Mouse (Mus musculus) limb, embryonic 12.5 days (tissue): Measurements from ENCODE around the gene Xpo5. TPM values are rescaled to one million over a fixed set of nuclear protein-coding genes. Genes with fewer than 3 reads are reported as not detected.
A peak's percentile ranks its signal among the peaks of the same experiment; 100 is the strongest.

Experiments
- ATAC-seq: fragments of 200-750 bp; cut with Nextera tagmentation; 2 replicates; pipeline ENCODE4 v1.8.0; 2017; ENCODE audit warnings: low read depth, moderate TSS enrichment; ENCODE audit not compliant: insufficient number of reproducible peaks, insufficient read depth, low FRiP score, low TSS enrichment
- H3K27ac ChIP-seq: fragments of 300-500 bp; sonication (generic); 2 replicates; pipeline ENCODE4 v1.5.1; 2016; ENCODE audit warnings: mild to moderate bottlenecking, moderate library complexity
- H3K27me3 ChIP-seq: fragments of 300-500 bp; sonication (generic); 2 replicates; pipeline ENCODE4 v1.6.1; 2016; ENCODE audit warnings: mild to moderate bottlenecking, moderate library complexity
- H3K36me3 ChIP-seq: fragments of 300-500 bp; sonication (generic); 2 replicates; pipeline ENCODE4 v1.6.1; 2016; ENCODE audit warnings: mild to moderate bottlenecking, moderate library complexity
- H3K4me1 ChIP-seq: fragments of 300-500 bp; sonication (generic); replicated peaks from 2 replicates; pipeline ENCODE4 v1.6.1; 2016
- H3K4me2 ChIP-seq: fragments of 300-500 bp; sonication (generic); 2 replicates; pipeline ENCODE4 v1.6.1; 2016; ENCODE audit warnings: mild to moderate bottlenecking, moderate library complexity
- H3K4me3 ChIP-seq: fragments of 300-500 bp; sonication (generic); replicated peaks from 2 replicates; pipeline ENCODE4 v1.5.1; 2016; ENCODE audit warnings: mild to moderate bottlenecking
- H3K9ac ChIP-seq: fragments of 300-500 bp; sonication (generic); replicated peaks from 2 replicates; pipeline ENCODE4 v1.6.1; 2016; ENCODE audit warnings: mild to moderate bottlenecking, moderate library complexity
- H3K9me3 ChIP-seq: fragments of 300-500 bp; sonication (generic); 2 replicates; pipeline ENCODE4 v1.6.1; 2016; ENCODE audit warnings: mild to moderate bottlenecking, moderate library complexity
- WGBS: fragments of 180-500 bp; shearing (Covaris S2); methylation state at CpG from one replicate; pipeline ENCODE4 v1.1.7; 2016; 5-methylcytosine and 5-hydroxymethylcytosine counted together
- polyA plus RNA-seq: library from polyadenylated mRNA; unstranded; fragments of >200 nt; fragmentation: Nextera tagmentation; extraction: Ambion mirVana; gene quantifications from 2 replicates; pipeline ENCODE4 v1.2.1, GENCODE M21; 2016

The Xpo5 gene
- polyA plus RNA-seq, 1 experiment from 2014 or later, result 63.1 TPM

DNA sequence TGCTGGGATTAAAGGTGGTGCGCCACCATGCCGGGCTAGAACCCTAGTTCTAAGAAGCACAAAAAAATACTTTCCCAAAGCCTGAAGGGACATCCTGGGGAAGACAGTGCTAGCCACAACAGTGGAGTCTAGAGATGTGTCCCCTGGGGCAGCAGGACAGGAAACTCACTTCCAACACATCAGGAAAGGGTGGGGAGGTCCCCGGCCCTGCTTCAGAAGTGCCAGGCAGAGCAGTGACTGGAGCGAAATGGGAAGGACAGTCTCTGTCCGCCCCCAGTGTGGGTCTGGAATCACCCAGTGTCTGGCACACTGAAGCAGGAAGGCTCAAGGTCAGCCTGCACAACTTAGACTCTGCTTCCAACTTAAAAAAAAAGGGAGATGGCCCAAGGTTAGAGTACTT, 70.1 kb downstream of the Xpo5 start:
- no peak overlapping the region for H3K4me2 ChIP-seq
- peaks cover 76% of the 10 kb centered on the region for H3K36me3 ChIP-seq
- WGBS, result 89% methylated on average over 5 of the region's 5 CpGs

DNA sequence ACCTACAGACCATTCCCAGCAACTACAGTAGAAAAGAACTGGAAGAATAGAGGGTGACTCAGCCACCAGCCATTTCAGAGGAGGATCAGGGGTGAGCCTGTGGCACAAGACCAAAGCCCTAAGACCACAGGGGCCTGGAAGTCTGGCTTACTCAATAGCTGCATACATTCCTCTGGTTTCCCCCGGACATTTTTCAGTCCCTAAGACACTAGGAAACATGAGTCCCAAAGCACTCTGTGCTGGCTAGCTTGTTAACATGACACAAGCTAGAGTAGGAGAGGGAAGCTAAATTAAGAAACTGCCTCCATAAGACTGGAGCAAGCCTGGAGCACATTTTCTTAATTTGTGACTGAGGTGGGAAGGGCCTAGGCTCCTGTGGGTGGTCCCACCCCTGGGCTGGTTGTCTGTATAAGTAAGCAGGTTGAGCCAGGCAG, 71.2 kb downstream of the Xpo5 start:
- 61% methylated on average over 1 of the region's 1 CpGs for WGBS
- peaks cover 85% of the 10 kb centered on the region for H3K36me3 ChIP-seq
- no peaks in the 10 kb centered on the region for H3K27me3 ChIP-seq
- no peak for ATAC-seq
- no peak overlapping the region for H3K4me3 ChIP-seq
- no peak overlapping the region for H3K9ac ChIP-seq
- peak overlapping the region; percentile 24; the same call in 1 of the 2 replicates for H3K27ac ChIP-seq
- H3K9me3 ChIP-seq, result no peaks in the 10 kb centered on the region
- peaks cover 28% of the 10 kb centered on the region for H3K4me1 ChIP-seq
- no peak overlapping the region for H3K4me2 ChIP-seq

More for the DNA sequence above, 70.1 kb downstream of the Xpo5 start:
- Histone ChIP-seq H3K4me3 (no peak overlapping the region), H3K27me3 (no peaks in the 10 kb centered on the region), H3K9ac (no peak overlapping the region), H3K4me1 (peaks cover 17% of the 10 kb centered on the region), H3K9me3 (no peaks in the 10 kb centered on the region), H3K27ac (no peak overlapping the region)
- no peak for ATAC-seq

DNA sequence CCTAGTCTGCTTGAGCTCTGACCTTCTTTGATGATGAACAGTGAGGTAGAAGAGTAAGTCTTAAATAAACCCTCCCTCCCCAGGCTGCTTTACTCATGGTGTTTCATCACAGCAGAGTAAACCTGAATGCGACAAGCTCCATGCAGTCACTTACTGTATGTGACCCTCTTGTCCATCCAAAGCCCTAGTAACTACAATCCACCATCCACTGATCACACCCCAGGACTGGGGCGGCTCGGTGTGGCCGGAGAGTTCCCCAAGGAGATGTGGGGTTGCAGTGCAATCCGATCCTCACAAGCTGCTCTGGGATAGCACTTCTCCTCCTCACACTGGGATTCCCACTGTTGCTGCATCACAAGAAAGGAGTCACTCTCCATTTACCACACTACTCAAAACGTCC, 71.9 kb downstream of the Xpo5 start:
- peaks cover 85% of the 10 kb centered on the region for H3K36me3 ChIP-seq
- 55% methylated on average over 6 of the region's 6 CpGs for WGBS
- no peak overlapping the region for H3K4me3 ChIP-seq

DNA sequence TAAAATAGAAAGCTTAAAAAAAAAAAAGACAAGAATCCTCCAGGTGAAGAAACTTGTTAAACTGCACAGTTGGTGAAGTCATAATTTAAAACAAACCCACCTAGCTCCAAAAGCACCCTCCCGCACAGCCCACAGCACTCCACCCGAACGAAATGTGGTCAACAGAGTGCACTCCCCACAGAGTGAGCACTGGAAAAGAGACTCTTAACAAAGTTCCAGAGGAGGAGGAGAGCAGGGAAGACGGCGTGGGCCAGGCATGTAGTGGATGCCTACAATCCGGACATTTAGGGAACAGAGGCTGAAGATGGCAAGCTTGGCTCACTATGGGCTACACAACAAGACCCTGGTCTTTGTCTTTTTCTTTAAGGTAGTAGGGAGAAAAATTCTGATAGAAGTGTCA, 72.5 kb downstream of the Xpo5 start:
- H3K4me2 ChIP-seq, result no peak overlapping the region
- H3K9ac ChIP-seq, result no peak overlapping the region
- WGBS, result 85% methylated on average over 6 of the region's 6 CpGs

More for the DNA sequence above, 71.9 kb downstream of the Xpo5 start:
- Histone ChIP-seq H3K9me3 (no peaks in the 10 kb centered on the region), H3K27ac (0 out of 2 replicates have a peak overlapping the region, but pooled peaks have one; percentile 24), H3K4me2 (no peak overlapping the region), H3K27me3 (no peaks in the 10 kb centered on the region), H3K9ac (no peak overlapping the region), H3K4me1 (peaks cover 28% of the 10 kb centered on the region)
- no peak for ATAC-seq

DNA sequence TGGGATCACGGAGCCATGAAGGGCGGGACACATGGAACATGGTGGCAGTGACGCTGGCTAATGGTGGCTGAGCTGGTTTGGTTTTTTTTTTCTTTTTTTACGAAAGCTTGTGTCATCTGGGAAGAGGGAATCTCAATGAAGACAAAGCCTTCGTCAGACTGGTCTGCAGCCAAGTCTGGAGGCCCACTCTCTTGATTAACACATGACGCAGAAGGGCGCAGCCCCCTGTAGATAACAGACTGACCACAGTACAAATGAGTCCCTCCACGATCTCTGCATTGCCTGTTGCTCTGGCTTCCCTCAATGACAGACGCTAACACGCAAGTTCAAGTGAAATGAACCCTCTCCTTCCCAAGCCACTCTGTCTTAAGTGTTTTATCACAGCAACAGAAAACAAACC, 72.9 kb downstream of the Xpo5 start:
- Histone ChIP-seq H3K36me3 (peaks cover 84% of the 10 kb centered on the region), H3K27ac (no peak overlapping the region), H3K4me2 (no peak overlapping the region), H3K4me1 (peaks cover 28% of the 10 kb centered on the region), H3K4me3 (no peak overlapping the region), H3K9ac (no peak overlapping the region), H3K27me3 (no peaks in the 10 kb centered on the region), H3K9me3 (no peaks in the 10 kb centered on the region)
- ATAC-seq, result no peak
- WGBS, result 94% methylated on average over 10 of the region's 10 CpGs

More for the DNA sequence above, 72.5 kb downstream of the Xpo5 start:
- no peak overlapping the region for H3K27ac ChIP-seq
- H3K27me3 ChIP-seq, result no peaks in the 10 kb centered on the region
- H3K9me3 ChIP-seq, result no peaks in the 10 kb centered on the region
- H3K4me1 ChIP-seq, result peaks cover 28% of the 10 kb centered on the region
- peaks cover 84% of the 10 kb centered on the region for H3K36me3 ChIP-seq
- no peak for ATAC-seq
- no peak overlapping the region for H3K4me3 ChIP-seq

DNA sequence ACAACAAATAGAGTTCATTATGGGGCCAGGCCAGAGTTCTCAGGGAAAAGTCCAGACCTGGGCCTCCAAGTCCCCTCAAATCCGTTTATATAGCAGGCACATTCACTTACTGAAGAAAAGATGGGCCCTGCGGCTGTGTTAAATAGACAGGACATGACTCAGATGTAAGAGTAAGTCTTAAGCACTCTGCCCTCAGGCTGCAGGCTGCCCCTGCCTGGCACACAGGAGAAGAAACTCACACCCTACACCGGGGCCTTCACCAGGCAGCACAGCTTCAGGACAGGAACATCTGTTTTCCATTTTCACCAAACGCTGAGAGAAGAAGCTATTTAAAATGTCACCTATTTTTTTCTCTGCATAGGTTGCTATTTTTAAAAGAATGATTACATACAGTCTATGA, 75.0 kb downstream of the Xpo5 start:
- H3K9me3 ChIP-seq, result no peaks in the 10 kb centered on the region
- H3K4me3 ChIP-seq, result no peak overlapping the region
- no peak for ATAC-seq
- 12% methylated on average over 4 of the region's 4 CpGs for WGBS
- H3K9ac ChIP-seq, result peak overlapping the region; percentile 34; the same call in 1 of the 2 replicates
- peak overlapping the region; percentile 3; the same call in 1 of the 2 replicates for H3K4me2 ChIP-seq
- H3K27me3 ChIP-seq, result no peaks in the 10 kb centered on the region
- peak overlapping the region; percentile 41; the same call in 1 of the 2 replicates for H3K27ac ChIP-seq
- peaks cover 71% of the 10 kb centered on the region for H3K36me3 ChIP-seq
- H3K4me1 ChIP-seq, result peaks cover 43% of the 10 kb centered on the region

DNA sequence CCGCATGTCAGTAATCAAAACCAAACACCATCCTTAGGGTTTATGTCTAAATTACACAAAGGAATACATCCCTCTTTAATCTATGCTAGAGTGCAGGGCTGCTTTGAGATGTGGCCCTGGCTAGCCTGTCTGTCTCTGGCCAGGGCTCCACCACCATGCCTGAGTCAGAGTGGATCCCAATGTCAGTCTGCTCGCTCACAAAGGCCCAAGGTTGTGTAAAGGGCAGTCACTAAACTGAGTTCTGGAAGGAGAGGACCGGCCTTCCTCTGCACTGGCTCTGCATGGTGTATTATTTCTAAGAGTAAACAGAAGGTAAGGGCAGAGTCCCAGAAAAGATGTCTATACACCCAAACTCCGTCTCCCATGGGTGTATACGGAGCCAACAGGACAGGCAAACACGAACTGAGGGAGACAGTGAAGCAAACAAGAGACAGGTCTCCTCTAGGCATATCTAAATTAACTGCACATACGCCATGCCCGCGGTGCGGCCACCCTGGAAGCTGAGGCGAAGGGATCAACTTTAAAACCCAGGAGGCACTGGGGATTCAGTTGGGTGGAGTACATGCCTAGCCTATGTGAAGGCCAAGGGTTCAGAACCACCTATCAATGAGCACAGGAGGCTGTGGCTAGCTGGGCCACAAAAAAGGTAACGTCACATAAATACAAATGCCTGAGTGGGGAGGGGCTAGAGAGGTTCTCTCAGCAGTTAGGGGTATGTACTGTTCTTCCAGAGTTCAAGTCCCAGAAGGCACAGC, 75.6 kb downstream of the Xpo5 start:
- H3K4me1 ChIP-seq, result peaks cover 43% of the 10 kb centered on the region
- no peaks in the 10 kb centered on the region for H3K27me3 ChIP-seq
- no peak for ATAC-seq
- no peaks in the 10 kb centered on the region for H3K9me3 ChIP-seq
- no peak overlapping the region for H3K4me2 ChIP-seq
- WGBS, result 71% methylated on average over 12 of the region's 12 CpGs
- peaks cover 65% of the 10 kb centered on the region for H3K36me3 ChIP-seq
- H3K27ac ChIP-seq, result peak overlapping the region; percentile 68; the same call in 1 of the 2 replicates
- H3K4me3 ChIP-seq, result no peak overlapping the region
- no peak overlapping the region; the same call in 1 of the 2 replicates for H3K9ac ChIP-seq

DNA sequence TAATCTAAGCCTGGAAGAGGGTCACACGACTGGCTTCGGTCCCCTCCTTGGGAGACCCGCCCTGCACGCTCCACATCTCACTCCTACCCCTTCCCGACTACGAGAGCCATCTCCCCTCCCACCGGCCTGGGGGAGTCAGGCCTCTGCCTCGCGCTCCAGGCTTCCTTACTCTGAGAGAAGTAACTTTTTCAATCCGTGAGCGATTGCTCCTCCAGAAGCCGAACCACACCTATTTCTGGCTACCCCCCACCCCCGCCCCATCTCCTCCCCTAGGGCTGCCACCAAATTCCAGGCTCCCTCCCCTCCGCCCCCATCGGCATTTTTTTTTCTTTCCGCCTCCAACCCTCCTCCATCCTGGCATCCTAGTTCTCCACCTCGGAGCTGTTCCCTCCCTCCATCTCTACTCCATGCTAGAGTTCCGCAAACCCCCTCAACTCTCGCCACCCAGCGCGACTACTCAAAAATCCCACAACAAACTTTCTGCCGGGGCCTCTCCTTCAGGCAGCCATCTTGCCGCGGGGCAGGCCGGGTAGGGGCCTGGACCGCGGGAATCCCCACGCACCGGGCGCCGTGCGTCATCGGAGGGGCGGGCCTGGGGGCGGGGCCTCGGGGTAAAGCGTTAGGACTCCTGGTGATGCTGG, 80.0 kb downstream of the Xpo5 start, which contains the start of gene Tjap1:
Gene Tjap1 (minus strand): TSS at position 544 of the 641 bp plus-strand sequence.
- Histone ChIP-seq H3K27ac (peak within 1 kb of the TSS; percentile 96), H3K4me1 (peaks cover 40% of the 10 kb centered on the region), H3K9ac (peak within 1 kb of the TSS; percentile 84), H3K9me3 (no peaks in the 10 kb centered on the region), H3K27me3 (no peaks in the 10 kb centered on the region; the same call in 1 of the 2 replicates), H3K4me3 (peak within 1 kb of the TSS; percentile 74), H3K36me3 (peaks cover 33% of the 10 kb centered on the region), H3K4me2 (peak within 1 kb of the TSS; percentile 90)
- peak; percentile 94 for ATAC-seq
- WGBS, result under 1% methylated on average over 37 of the region's 37 CpGs

DNA sequence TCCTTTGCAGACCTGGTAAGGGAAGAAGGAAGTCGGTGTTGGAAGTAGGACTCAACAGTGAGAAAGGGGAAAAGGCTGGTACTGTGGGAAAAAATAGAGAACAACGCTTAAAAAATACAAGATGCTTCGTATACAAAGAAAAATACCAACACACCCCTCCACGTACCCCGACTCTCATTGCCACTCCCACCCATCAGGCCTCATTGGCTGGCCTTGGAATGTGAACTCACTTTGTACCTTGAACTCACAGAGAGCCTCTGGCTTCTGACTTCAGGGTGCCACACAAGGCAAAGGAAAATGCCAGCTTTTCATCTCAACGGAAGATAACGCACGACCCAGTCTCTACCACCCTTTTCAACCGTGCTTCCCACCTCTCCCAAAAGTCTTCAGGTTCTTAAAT, 80.6 kb downstream of the Xpo5 start:
- no peak overlapping the region for H3K9ac ChIP-seq
- H3K36me3 ChIP-seq, result peaks cover 30% of the 10 kb centered on the region
- peak overlapping the region; percentile 96 for H3K27ac ChIP-seq
- H3K4me2 ChIP-seq, result peak overlapping the region; percentile 90
- peak overlapping the region; percentile 74 for H3K4me3 ChIP-seq
- H3K27me3 ChIP-seq, result no peaks in the 10 kb centered on the region; the same call in 1 of the 2 replicates
- H3K4me1 ChIP-seq, result peaks cover 40% of the 10 kb centered on the region
- ATAC-seq, result peak; percentile 30; the same call in 1 of the 2 replicates
- H3K9me3 ChIP-seq, result no peaks in the 10 kb centered on the region
- 24% methylated on average over 9 of the region's 9 CpGs for WGBS

DNA sequence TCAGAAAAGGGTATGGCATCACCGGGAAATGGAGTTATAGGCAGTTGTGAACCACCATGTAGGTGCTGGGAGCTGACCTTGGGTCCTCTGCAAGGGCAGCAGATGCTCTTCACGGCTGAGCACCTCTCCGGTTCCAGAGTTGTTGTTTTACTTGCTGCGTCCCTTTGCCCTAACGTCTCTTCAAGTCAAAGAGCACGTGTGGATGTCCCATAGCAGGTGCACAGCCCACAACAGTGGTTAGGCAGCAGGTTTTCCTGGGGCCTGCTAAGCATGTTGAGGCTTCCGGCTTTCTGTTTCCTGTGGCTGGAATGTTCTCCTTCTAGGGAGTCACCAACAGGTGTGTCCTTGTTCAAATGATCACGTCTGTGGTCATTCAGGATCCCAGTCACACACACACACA, 81.3 kb downstream of the Xpo5 start:
- H3K27me3 ChIP-seq, result no peaks in the 10 kb centered on the region; the same call in 1 of the 2 replicates
- 86% methylated on average over 8 of the region's 8 CpGs for WGBS
- H3K4me3 ChIP-seq, result no peak overlapping the region
- H3K27ac ChIP-seq, result no peak overlapping the region
- H3K9ac ChIP-seq, result no peak overlapping the region
- no peak for ATAC-seq
- H3K4me1 ChIP-seq, result peaks cover 37% of the 10 kb centered on the region
- no peaks in the 10 kb centered on the region for H3K9me3 ChIP-seq
- peaks cover 22% of the 10 kb centered on the region for H3K36me3 ChIP-seq
- H3K4me2 ChIP-seq, result no peak overlapping the region

DNA sequence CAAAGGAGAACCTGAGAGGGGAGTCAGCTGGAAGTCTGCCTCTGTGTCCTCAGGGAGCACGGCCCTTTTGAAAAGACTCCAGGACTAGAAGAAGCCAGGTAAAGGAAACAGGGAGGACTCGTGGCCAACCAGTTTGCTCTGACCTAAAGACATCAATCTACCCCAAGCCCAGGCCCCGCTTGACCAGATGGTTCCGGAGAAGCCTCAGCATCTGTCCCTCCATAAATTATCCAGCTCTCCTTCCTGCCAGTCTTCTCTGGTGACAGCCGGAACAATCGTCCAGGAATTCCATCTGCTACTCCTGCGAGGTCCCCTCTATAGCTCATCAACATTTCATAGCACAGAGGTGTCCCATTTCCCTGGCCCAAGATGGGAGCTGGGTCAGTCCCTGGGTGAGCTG, 82.1 kb downstream of the Xpo5 start:
- no peaks in the 10 kb centered on the region; the same call in 1 of the 2 replicates for H3K27me3 ChIP-seq
- no peak overlapping the region for H3K4me3 ChIP-seq
- H3K4me1 ChIP-seq, result peaks cover 37% of the 10 kb centered on the region
- H3K36me3 ChIP-seq, result peaks cover 15% of the 10 kb centered on the region
- 44% methylated on average over 7 of the region's 7 CpGs for WGBS
- H3K27ac ChIP-seq, result no peak overlapping the region
- H3K4me2 ChIP-seq, result no peak overlapping the region
- no peak for ATAC-seq
- H3K9me3 ChIP-seq, result no peaks in the 10 kb centered on the region
- H3K9ac ChIP-seq, result no peak overlapping the region
